Mouse (Mus musculus) testis, adult 2 months (tissue): ENCODE measurements around the gene Maml2. TPM values are rescaled to one million over a fixed set of nuclear protein-coding genes. Genes with fewer than 3 reads are reported as not detected.

Experiments
- H3K27ac ChIP-seq: fragments of 200-500 bp; 2 replicates; pipeline ENCODE4 v1.5.1; 2012; ENCODE audit warnings: low read depth, low read length; ENCODE audit not compliant: control insufficient read depth, insufficient read depth
- H3K27me3 ChIP-seq: fragments of 200-500 bp; 2 replicates; pipeline ENCODE4 v1.6.1; 2012; ENCODE audit warnings: mild to moderate bottlenecking, low read length, moderate library complexity; ENCODE audit not compliant: control insufficient read depth, insufficient read depth
- H3K36me3 ChIP-seq: fragments of 200-500 bp; 2 replicates; pipeline ENCODE4 v1.6.1; 2012; ENCODE audit warnings: mild to moderate bottlenecking, low read length; ENCODE audit not compliant: control insufficient read depth, insufficient read depth
- H3K4me1 ChIP-seq: fragments of 200-500 bp; 2 replicates; pipeline ENCODE4 v1.6.1; 2012; ENCODE audit warnings: low read length; ENCODE audit not compliant: control insufficient read depth, insufficient read depth
- H3K4me3 ChIP-seq: fragments of 200-500 bp; 2 replicates; pipeline ENCODE4 v1.5.1; 2012; ENCODE audit warnings: low read depth, mild to moderate bottlenecking, low read length, moderate library complexity, mixed read lengths; ENCODE audit not compliant: control insufficient read depth
- CTCF ChIP-seq: fragments of 200-500 bp; IDR thresholded peaks from 2 replicates; pipeline ENCODE4 v1.5.1; 2012; ENCODE audit warnings: low read depth, mild to moderate bottlenecking, inconsistent platforms, low read length, moderate library complexity; ENCODE audit not compliant: control insufficient read depth, insufficient read depth, insufficient replicate concordance
- POLR2A ChIP-seq: fragments of 200-500 bp; IDR thresholded peaks from 2 replicates; pipeline ENCODE4 v1.6.1; 2012; ENCODE audit warnings: low read depth, mild to moderate bottlenecking, inconsistent platforms, low read length, moderate library complexity; ENCODE audit not compliant: control insufficient read depth
- polyA plus RNA-seq: library from polyadenylated mRNA; depleted of rRNA; stranded (reverse); fragments of >200 nt; gene quantifications from 2 replicates; pipeline ENCODE4 v1.2.3, GENCODE M21; 2012

The Maml2 gene
- polyA plus RNA-seq, 1 experiment, result 0.56 TPM

DNA sequence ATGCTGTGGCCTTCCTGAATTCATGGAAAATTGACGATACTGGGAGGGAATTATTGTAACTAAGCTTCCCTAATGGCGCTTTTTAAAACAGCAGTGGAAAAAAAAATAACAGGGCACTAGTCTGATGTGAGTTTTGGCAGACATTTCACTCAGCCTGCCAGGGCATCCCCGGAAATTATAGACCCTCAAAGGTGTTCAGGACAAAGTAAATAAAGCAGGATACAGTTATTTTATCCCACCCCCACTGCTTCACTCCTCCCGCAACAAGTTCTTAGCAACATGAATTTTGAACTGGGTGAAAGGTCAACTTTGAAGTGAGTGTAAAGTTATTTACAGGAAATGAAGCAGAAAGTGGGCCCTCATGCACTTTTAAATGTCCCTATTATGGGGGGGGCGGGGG lies 286.2 kb downstream of the Maml2 start:
- H3K36me3 ChIP-seq, result no peaks in the 10 kb centered on the region
- H3K27me3 ChIP-seq, result no peaks in the 10 kb centered on the region
- no peak overlapping the region for H3K4me3 ChIP-seq
- H3K27ac ChIP-seq, result no peak overlapping the region
- H3K4me1 ChIP-seq, result no peaks in the 10 kb centered on the region
- TF ChIP-seq POLR2A (no peak), CTCF (no peak)

DNA sequence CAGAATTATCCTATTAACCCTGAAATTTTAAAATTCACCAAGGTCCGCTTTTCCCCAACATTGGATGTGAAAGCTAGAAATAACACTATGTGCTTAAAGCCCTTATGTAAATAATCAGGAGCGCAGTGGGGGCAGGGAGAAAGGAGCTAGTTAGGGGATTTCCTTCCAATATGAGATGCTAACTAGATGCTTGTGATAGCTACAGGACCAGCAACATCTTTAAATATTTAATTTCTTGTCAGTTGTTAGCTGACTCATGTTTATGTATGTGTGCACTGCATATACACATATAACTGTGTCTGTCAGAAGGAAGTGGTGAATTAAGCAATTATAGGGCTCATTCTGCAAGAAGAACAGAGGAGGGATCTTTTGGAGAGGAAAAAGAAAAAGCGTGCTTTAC lies 286.7 kb downstream of the Maml2 start:
- H3K36me3 ChIP-seq, result no peaks in the 10 kb centered on the region
- no peak overlapping the region for H3K4me3 ChIP-seq
- no peaks in the 10 kb centered on the region for H3K4me1 ChIP-seq
- no peak overlapping the region for H3K27ac ChIP-seq
- H3K27me3 ChIP-seq, result no peaks in the 10 kb centered on the region
- no peak for TF ChIP-seq CTCF
- no peak for TF ChIP-seq POLR2A

DNA sequence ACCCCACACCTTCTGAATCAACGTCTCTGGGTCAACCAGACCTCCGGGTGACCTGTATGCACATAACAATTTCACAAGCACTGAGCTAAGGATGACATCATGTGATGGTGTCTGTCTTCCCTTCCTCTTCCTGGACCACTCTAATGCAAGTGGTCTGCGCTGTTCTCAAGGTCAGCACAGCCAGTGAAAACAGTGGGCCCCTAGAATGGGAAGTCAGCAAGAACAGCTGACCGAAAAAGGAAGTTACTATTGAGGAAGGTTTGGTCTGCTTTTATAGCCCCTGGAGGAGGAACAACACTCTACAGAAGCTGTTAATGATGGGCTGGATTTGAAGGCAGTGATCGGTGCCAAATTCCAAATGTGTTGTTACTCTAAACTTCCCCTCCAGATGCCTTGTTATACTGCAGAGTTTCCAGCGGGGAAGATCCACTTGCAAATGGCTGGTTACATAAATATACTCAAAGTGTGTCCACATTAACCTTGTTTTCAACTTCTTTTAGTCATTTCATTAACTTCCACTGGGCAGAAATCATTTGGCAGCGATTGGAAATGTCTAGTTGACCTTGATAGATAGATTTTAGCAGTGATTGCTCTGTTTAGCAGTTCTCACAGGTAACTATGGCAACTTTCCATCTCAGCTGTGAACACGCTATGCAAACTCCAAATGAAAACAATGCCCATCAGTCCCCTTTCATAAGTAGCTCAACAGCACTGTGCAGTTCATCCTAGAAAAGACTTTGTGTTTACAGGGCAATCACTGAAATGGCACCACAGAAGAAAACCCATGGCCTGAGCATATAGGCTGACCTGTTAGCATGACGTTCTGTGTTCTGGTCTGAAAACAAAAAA lies 289.6 kb downstream of the Maml2 start:
- Histone ChIP-seq H3K27me3 (no peaks in the 10 kb centered on the region), H3K36me3 (no peaks in the 10 kb centered on the region), H3K27ac (no peak overlapping the region), H3K4me3 (no peak overlapping the region), H3K4me1 (no peaks in the 10 kb centered on the region)
- TF ChIP-seq CTCF, result no peak
- no peak for TF ChIP-seq POLR2A

DNA sequence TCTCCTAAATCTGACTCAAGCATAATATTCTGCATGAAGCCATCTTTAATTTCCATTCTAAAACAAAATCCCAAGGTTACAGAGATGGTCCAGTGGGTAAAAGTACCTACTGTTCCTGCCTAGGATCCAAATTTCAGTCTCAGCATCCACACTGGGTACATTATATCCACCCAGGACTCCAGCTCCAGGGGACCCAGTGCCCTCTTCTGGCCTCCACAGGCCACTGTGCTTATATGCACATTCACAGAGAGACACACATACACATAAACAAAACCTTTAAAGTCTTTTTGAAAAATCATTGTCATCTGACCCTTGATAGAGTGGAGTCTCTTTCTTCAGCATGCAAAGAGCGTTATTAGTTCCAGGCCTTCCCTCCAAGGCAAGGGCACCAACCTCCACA lies 291.0 kb downstream of the Maml2 start:
- H3K27ac ChIP-seq, result no peak overlapping the region
- no peak overlapping the region for H3K4me3 ChIP-seq
- H3K36me3 ChIP-seq, result no peaks in the 10 kb centered on the region
- no peaks in the 10 kb centered on the region for H3K4me1 ChIP-seq
- TF ChIP-seq POLR2A (no peak), CTCF (no peak)
- H3K27me3 ChIP-seq, result no peaks in the 10 kb centered on the region

DNA sequence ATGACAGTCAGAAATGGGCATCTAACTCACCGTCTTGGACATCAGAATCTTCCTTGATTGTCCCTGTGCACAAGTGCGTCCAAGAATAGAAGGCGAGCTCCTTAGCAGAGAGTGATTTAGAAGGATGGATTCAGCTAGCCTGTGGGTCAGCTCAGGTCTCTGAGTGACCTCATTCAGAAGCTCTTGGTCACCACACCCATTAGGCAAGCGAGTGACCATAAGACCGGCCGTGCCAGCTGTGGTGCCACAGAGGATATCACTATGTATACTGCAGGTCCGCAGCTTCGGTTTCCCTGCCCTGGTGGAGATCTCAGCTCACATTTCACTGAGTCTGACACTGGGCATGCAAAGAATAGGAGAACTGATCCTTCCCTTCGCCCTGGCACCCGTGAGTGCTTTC lies 294.9 kb downstream of the Maml2 start:
- Histone ChIP-seq H3K4me1 (no peaks in the 10 kb centered on the region), H3K36me3 (no peaks in the 10 kb centered on the region), H3K4me3 (no peak overlapping the region), H3K27me3 (no peaks in the 10 kb centered on the region), H3K27ac (no peak overlapping the region)
- TF ChIP-seq POLR2A (no peak), CTCF (no peak)

DNA sequence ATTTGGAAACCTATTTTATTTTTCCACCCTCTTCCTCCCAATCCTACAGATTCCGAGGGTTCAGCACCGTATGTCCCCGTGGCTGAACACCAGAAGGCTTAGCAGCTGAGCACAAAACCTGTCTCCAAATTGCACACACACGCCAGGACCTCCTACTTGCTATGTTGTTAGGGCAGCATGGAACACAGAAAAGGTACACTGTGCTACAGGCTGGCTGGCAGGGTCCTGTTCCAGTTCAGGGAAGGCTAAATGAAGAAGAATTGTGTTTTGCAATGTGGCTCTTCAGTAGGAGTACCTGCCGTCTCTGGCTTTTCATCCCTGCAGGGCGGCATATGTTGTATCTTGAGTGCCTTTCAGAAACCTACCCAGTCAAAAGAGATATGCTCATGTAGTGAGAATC lies 300.0 kb downstream of the Maml2 start:
- Histone ChIP-seq H3K4me1 (no peaks in the 10 kb centered on the region), H3K27ac (no peak overlapping the region), H3K4me3 (no peak overlapping the region), H3K27me3 (no peaks in the 10 kb centered on the region), H3K36me3 (no peaks in the 10 kb centered on the region)
- no peak for TF ChIP-seq POLR2A
- no peak for TF ChIP-seq CTCF

DNA sequence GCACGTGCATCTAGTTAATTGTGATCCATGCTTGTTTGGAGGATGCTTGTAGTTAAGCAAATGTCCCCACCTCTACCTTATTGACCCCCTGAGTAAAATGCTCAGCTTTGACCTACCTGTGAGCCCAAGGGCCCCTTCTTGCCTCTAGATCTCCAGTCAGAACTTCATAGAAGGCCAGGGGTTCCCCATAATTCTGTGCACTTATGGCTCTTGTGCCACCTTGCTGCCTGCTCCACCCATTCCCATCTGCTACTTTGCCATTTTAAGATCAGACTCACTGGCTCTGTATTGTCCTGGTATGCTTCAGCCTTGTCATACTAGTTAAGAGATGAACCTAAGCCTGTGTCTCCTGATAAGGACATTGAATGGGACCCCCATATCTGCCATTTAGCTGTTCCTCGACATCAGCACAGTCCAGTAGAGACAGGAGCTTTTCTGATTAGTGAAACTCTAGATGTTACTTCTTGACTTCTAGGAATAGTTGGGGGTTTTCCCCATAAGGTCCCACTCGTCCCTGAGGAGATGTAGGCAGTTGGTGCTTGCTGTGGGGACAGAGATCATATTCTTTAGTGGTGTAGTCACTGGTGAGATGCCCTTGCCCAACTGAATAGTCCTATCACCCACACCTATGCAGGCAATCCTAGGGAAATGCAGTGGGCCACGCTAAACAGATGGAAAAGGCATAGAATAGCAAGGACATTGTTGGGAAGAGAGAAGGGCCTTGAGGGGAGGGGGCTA lies 301.0 kb downstream of the Maml2 start:
- no peak for TF ChIP-seq CTCF
- TF ChIP-seq POLR2A, result no peak
- Histone ChIP-seq H3K36me3 (no peaks in the 10 kb centered on the region), H3K27me3 (no peaks in the 10 kb centered on the region), H3K4me1 (no peaks in the 10 kb centered on the region), H3K27ac (no peak overlapping the region), H3K4me3 (no peak overlapping the region)
